Mouse (Mus musculus) E14TG2a.4 (cell line): ENCODE results near the gene Fgf13.
A peak's percentile ranks its signal among the peaks of the same experiment; 100 is the strongest.

Source experiments
- H3K27me3 ChIP-seq: 2 replicates; pipeline ENCODE4 v1.6.1; 2014; ENCODE audit warnings: low read length, control low read depth; ENCODE audit not compliant: insufficient read depth
- H3K36me3 ChIP-seq: 2 replicates; pipeline ENCODE4 v1.6.1; 2014; ENCODE audit warnings: low read length, control low read depth; ENCODE audit not compliant: insufficient read depth
- H3K4me1 ChIP-seq: replicated peaks from 2 replicates; pipeline ENCODE4 v1.6.1; 2014; ENCODE audit warnings: low read depth, low read length, control low read depth
- H3K4me3 ChIP-seq: replicated peaks from 2 replicates; pipeline ENCODE4 v1.5.1; 2014; ENCODE audit warnings: mild to moderate bottlenecking, low read length
- H3K9me3 ChIP-seq: 2 replicates; pipeline ENCODE4 v1.6.1; 2014; ENCODE audit warnings: low read length, control low read depth
- CTCF ChIP-seq: conservative IDR thresholded peaks from 2 replicates; pipeline ENCODE4 v1.5.1; 2014; ENCODE audit warnings: low read length
- NANOG ChIP-seq: IDR thresholded peaks from 2 replicates; pipeline ENCODE4 v1.6.1; 2014; ENCODE audit warnings: borderline replicate concordance, low read length, mixed read lengths
- POU5F1 ChIP-seq: IDR thresholded peaks from 2 replicates; pipeline ENCODE4 v1.6.1; 2014; ENCODE audit warnings: low read length, borderline replicate concordance

The Fgf13 gene

GRCm38 (mm10) chrX:59177653-59178052, 390.2 kb downstream of the Fgf13 start:
- TF ChIP-seq CTCF (no peak), POU5F1 (no peak), NANOG (no peak)
- H3K36me3 ChIP-seq: no peaks in the 10 kb centered on the region
- H3K4me3 ChIP-seq: no peak overlapping the region
- no peaks in the 10 kb centered on the region for H3K27me3 ChIP-seq
- no peaks in the 10 kb centered on the region for H3K4me1 ChIP-seq
- no peaks in the 10 kb centered on the region for H3K9me3 ChIP-seq

GRCm38 (mm10) chrX:59172200-59172599, 395.7 kb downstream of the Fgf13 start:
- H3K36me3 ChIP-seq: no peaks in the 10 kb centered on the region
- no peak overlapping the region for H3K4me3 ChIP-seq
- no peaks in the 10 kb centered on the region for H3K27me3 ChIP-seq
- H3K9me3 ChIP-seq: no peaks in the 10 kb centered on the region
- TF ChIP-seq CTCF: peak; percentile 97
- no peak for TF ChIP-seq POU5F1
- no peak for TF ChIP-seq NANOG
- no peaks in the 10 kb centered on the region for H3K4me1 ChIP-seq

GRCm38 (mm10) chrX:59166763-59167162, 401.1 kb downstream of the Fgf13 start:
- Histone ChIP-seq H3K36me3 (no peaks in the 10 kb centered on the region), H3K4me1 (no peaks in the 10 kb centered on the region), H3K27me3 (no peaks in the 10 kb centered on the region), H3K9me3 (no peaks in the 10 kb centered on the region), H3K4me3 (no peak overlapping the region)
- TF ChIP-seq POU5F1 (no peak), NANOG (no peak), CTCF (no peak)

GRCm38 (mm10) chrX:59141947-59142346, 425.9 kb downstream of the Fgf13 start:
- TF ChIP-seq NANOG (no peak), POU5F1 (no peak), CTCF (no peak)
- no peaks in the 10 kb centered on the region for H3K4me1 ChIP-seq

GRCm38 (mm10) chrX:59134928-59135361, 432.9 kb downstream of the Fgf13 start:
- Histone ChIP-seq H3K4me1 (no peaks in the 10 kb centered on the region), H3K27me3 (peaks cover 8% of the 10 kb centered on the region), H3K9me3 (no peaks in the 10 kb centered on the region), H3K36me3 (no peaks in the 10 kb centered on the region), H3K4me3 (peak overlapping the region; percentile 79)
- TF ChIP-seq POU5F1: no peak
- TF ChIP-seq CTCF: no peak; the same call in 1 of the 2 replicates
- TF ChIP-seq NANOG: no peak

More at GRCm38 (mm10) chrX:59141947-59142346, 425.9 kb downstream of the Fgf13 start:
- no peaks in the 10 kb centered on the region for H3K27me3 ChIP-seq
- H3K9me3 ChIP-seq: no peaks in the 10 kb centered on the region
- H3K4me3 ChIP-seq: no peak overlapping the region
- H3K36me3 ChIP-seq: no peaks in the 10 kb centered on the region

- peak overlapping the region; percentile 79 for H3K4me3 ChIP-seq
- TF ChIP-seq CTCF: no peak
- TF ChIP-seq NANOG: no peak
- no peak for TF ChIP-seq POU5F1
- no peaks in the 10 kb centered on the region for H3K4me1 ChIP-seq
- no peaks in the 10 kb centered on the region for H3K9me3 ChIP-seq
- H3K36me3 ChIP-seq: no peaks in the 10 kb centered on the region
- H3K27me3 ChIP-seq: peaks cover 8% of the 10 kb centered on the region
These were observed 433.6 kb downstream of the Fgf13 start for GRCm38 (mm10) chrX:59134166-59134861.

GRCm38 (mm10) chrX:59133834-59134165, 434.1 kb downstream of the Fgf13 start:
- Histone ChIP-seq H3K36me3 (no peaks in the 10 kb centered on the region), H3K9me3 (no peaks in the 10 kb centered on the region), H3K4me3 (peak overlapping the region; percentile 79), H3K27me3 (peaks cover 8% of the 10 kb centered on the region), H3K4me1 (no peaks in the 10 kb centered on the region)
- TF ChIP-seq CTCF (no peak), POU5F1 (no peak), NANOG (no peak)

GRCm38 (mm10) chrX:59133416-59133815, 434.5 kb downstream of the Fgf13 start:
- H3K36me3 ChIP-seq: no peaks in the 10 kb centered on the region
- TF ChIP-seq POU5F1: no peak
- peaks cover 8% of the 10 kb centered on the region for H3K27me3 ChIP-seq
- H3K4me1 ChIP-seq: no peaks in the 10 kb centered on the region
- H3K4me3 ChIP-seq: peak overlapping the region; percentile 79
- no peaks in the 10 kb centered on the region for H3K9me3 ChIP-seq

GRCm38 (mm10) chrX:59126637-59127036, 441.2 kb downstream of the Fgf13 start:
- Histone ChIP-seq H3K4me1 (no peaks in the 10 kb centered on the region), H3K4me3 (no peak overlapping the region), H3K9me3 (no peaks in the 10 kb centered on the region), H3K36me3 (no peaks in the 10 kb centered on the region), H3K27me3 (no peaks in the 10 kb centered on the region)
- TF ChIP-seq CTCF (no peak), NANOG (no peak), POU5F1 (no peak)
